Comparison of ENCODE assay signal across 8 mouse cellular contexts in genomic region chr10:127194428-127195327, GRCm38 (mm10). TPM values are rescaled to one million over a fixed set of nuclear protein-coding genes. Genes with fewer than 3 reads are reported as not detected.
A peak's percentile ranks its signal among the peaks of the same experiment; 100 is the strongest.
DNase-seq lines count a peak whose midpoint lies in the region; ATAC-seq and TF ChIP-seq lines count a peak whose summit lies in the region.

No protein-coding gene starts in this region.

- H3K27me3 ChIP-seq in liver, embryonic 14.5 days (ENCODE audit: control insufficient read depth, insufficient read depth, low read length): no peaks in the 10 kb centered on the region
- H3K27me3 ChIP-seq in neural tube, embryonic 12.5 days (replicated peaks): no peaks in the 10 kb centered on the region

- intact Hi-C loops in gastrocnemius, postnatal 36 days (cut with DNase I): no loop called here

- peaks cover 26% of the 10 kb centered on the region for H3K36me3 ChIP-seq in liver, embryonic 14.5 days (replicated peaks; ENCODE audit: control insufficient read depth, insufficient read depth, low read depth)
- H3K36me3 ChIP-seq in neural tube, embryonic 12.5 days: peaks cover 37% of the 10 kb centered on the region

- peak overlapping the region; percentile 97 for H3K9ac ChIP-seq in liver, embryonic 14.5 days (replicated peaks)
- H3K9ac ChIP-seq in neural tube, embryonic 12.5 days: peak overlapping the region; percentile 92

- peak overlapping the region; percentile 94 for H3K4me2 ChIP-seq in liver, embryonic 14.5 days (ENCODE audit: low read depth)
- H3K4me2 ChIP-seq in neural tube, embryonic 12.5 days (replicated peaks): peak overlapping the region; percentile 75

- 3% methylated on average over 22 of the region's 22 CpGs for WGBS in liver, embryonic 14.5 days (ENCODE audit: insufficient replicate concordance)
- 20% methylated on average over 22 of the region's 22 CpGs for WGBS in neural tube, embryonic 12.5 days

- H3K4me1 ChIP-seq in cortical plate, adult 2 months (ENCODE audit: control insufficient read depth, insufficient read depth, low read length): peaks cover 4% of the 10 kb centered on the region
- H3K4me1 ChIP-seq in liver, embryonic 14.5 days (replicated peaks; ENCODE audit: control insufficient read depth in 2 of 2, insufficient read depth in 2 of 2, low read length in 1 of 2): peaks cover 39% of the 10 kb centered on the region in 2 experiments
- H3K4me1 ChIP-seq in neural tube, embryonic 12.5 days: peaks cover 57% of the 10 kb centered on the region

- H3K9me3 ChIP-seq in liver, embryonic 14.5 days (ENCODE audit: control insufficient read depth, low read length): no peaks in the 10 kb centered on the region
- H3K9me3 ChIP-seq in neural tube, embryonic 12.5 days: no peaks in the 10 kb centered on the region

- H3K27ac ChIP-seq in cortical plate, adult 2 months (ENCODE audit: insufficient read depth, low read length): peak overlapping the region; percentile 90
- peak overlapping the region; percentile 82 for H3K27ac ChIP-seq in liver, embryonic 14.5 days
- H3K27ac ChIP-seq in neural tube, embryonic 12.5 days: peak overlapping the region; percentile 83

- no peak for TF ChIP-seq EP300 in liver, embryonic 14.5 days (IDR thresholded peaks at IDR 0.05; ENCODE audit: low read depth)

- ATAC-seq in inflammation-experienced regulatory T-cells, adult 6 months: peak; percentile 49
- ATAC-seq in liver, embryonic 14.5 days (ENCODE audit: insufficient read depth): peak; percentile 59; the same call in 1 of the 2 replicates
- ATAC-seq in neural tube, embryonic 12.5 days (ENCODE audit: low FRiP score, low read depth): peak; percentile 12; the same call in 1 of the 2 replicates

- H3K4me3 ChIP-seq in cortical plate, adult 2 months (ENCODE audit: insufficient read depth, low read length): peak overlapping the region; percentile 79
- peak overlapping the region; percentile 58 to 89 for H3K4me3 ChIP-seq in liver, embryonic 14.5 days (ENCODE audit: insufficient read depth in 1 of 2, low read depth in 2 of 2, low read length in 2 of 2)
- peak overlapping the region; percentile 95 for H3K4me3 ChIP-seq in neural tube, embryonic 12.5 days

- no peak for TF ChIP-seq CTCF in cortical plate, adult 2 months (IDR thresholded peaks at IDR 0.05; ENCODE audit: extremely low read depth, insufficient read depth, low read length)
- no peak for TF ChIP-seq CTCF in liver, embryonic 14.5 days (IDR thresholded peaks at IDR 0.05; ENCODE audit: low read depth)

- peak; percentile 56 for DNase-seq in thymus, postnatal 4 days
- DNase-seq in thymus, postnatal 10 days (ENCODE audit: low spot score in 2 of 2): no peak
- DNase-seq in gastrocnemius, postnatal 36 days: peak; percentile 68 to 70
- DNase-seq in liver, embryonic 14.5 days (ENCODE audit: low read depth in 3 of 3, low spot score in 3 of 3): no peak
- no peak for DNase-seq in layer of hippocampus, postnatal 14 days (ENCODE audit: low spot score in 2 of 2)

- 0 out of 2 replicates have a peak, but pooled peaks have one; percentile 23 for TF ChIP-seq POLR2A in cortical plate, adult 2 months (IDR thresholded peaks at IDR 0.05; ENCODE audit: extremely low read depth, insufficient read depth, low read length)

RNA-seq across cellular contexts. Expression of gene Dtx3, which starts 0.8 kb away (rescaled TPM):
- polyA plus RNA-seq in cortical plate, adult 2 months (2012; rRNA removed): 371 and 407 TPM in 2 replicates
- 10 to 100 TPM; 21.2 to 24.6 TPM for total RNA-seq in gastrocnemius, postnatal 36 days (2021)
- polyA plus RNA-seq in inflammation-experienced regulatory T-cells, adult 6 months (2017; shearing (Covaris generic)): 10 to 100 TPM; 35.2 to 56.0 (median 47.0) TPM
- polyA plus RNA-seq in liver, embryonic 14.5 days (2012; rRNA removed): 35.9 and 38.6 TPM in 2 replicates
- 11.2 and 15.0 TPM in 2 replicates for polyA plus RNA-seq in liver, embryonic 14.5 days (2014; fragmentation: Nextera tagmentation; extraction: Ambion mirVana)
- 189 and 199 TPM in 2 replicates for polyA plus RNA-seq in neural tube, embryonic 12.5 days (2016; fragmentation: Nextera tagmentation; extraction: Ambion mirVana)
- 100 to 1,000 TPM; 200 to 207 TPM for total RNA-seq in layer of hippocampus, postnatal 14 days (2021)

RNA-seq across cellular contexts. Expression of gene Arhgef25, which starts 4.8 kb away (rescaled TPM):
- polyA plus RNA-seq in cortical plate, adult 2 months (2012; rRNA removed): 225 and 288 TPM in 2 replicates
- total RNA-seq in gastrocnemius, postnatal 36 days (2021): 1 to 10 TPM; 8.3 to 9.4 TPM
- under 1 TPM in 1 of 3 experiments, not detected in 2; 0.20 TPM for polyA plus RNA-seq in inflammation-experienced regulatory T-cells, adult 6 months (2017; shearing (Covaris generic))
- polyA plus RNA-seq in liver, embryonic 14.5 days (2012; rRNA removed): 6.9 and 7.7 TPM in 2 replicates
- polyA plus RNA-seq in liver, embryonic 14.5 days (2014; fragmentation: Nextera tagmentation; extraction: Ambion mirVana): 3.4 and 4.8 TPM in 2 replicates
- polyA plus RNA-seq in neural tube, embryonic 12.5 days (2016; fragmentation: Nextera tagmentation; extraction: Ambion mirVana): 43.3 and 43.6 TPM in 2 replicates
- 100 to 1,000 TPM; 196 to 200 TPM for total RNA-seq in layer of hippocampus, postnatal 14 days (2021)

RNA-seq across cellular contexts. Expression of gene Slc26a10, which starts 14.2 kb away (rescaled TPM):
- 8.7 TPM in 2 replicates for polyA plus RNA-seq in cortical plate, adult 2 months (2012; rRNA removed)
- total RNA-seq in gastrocnemius, postnatal 36 days (2021): 1 to 10 TPM; 4.8 to 5.1 TPM
- 1 to 10 TPM; 3.2 to 4.3 (median 3.2) TPM for polyA plus RNA-seq in inflammation-experienced regulatory T-cells, adult 6 months (2017; shearing (Covaris generic))
- polyA plus RNA-seq in liver, embryonic 14.5 days (2012; rRNA removed): 1.5 and 1.7 TPM in 2 replicates
- 0.75 and 1.3 TPM in 2 replicates for polyA plus RNA-seq in liver, embryonic 14.5 days (2014; fragmentation: Nextera tagmentation; extraction: Ambion mirVana)
- 1.5 and 1.8 TPM in 2 replicates for polyA plus RNA-seq in neural tube, embryonic 12.5 days (2016; fragmentation: Nextera tagmentation; extraction: Ambion mirVana)
- 1 to 10 TPM; 4.6 to 5.9 TPM for total RNA-seq in layer of hippocampus, postnatal 14 days (2021)

RNA-seq across cellular contexts. Expression of gene Pip4k2c, which starts 16.7 kb away (rescaled TPM):
- 116 and 117 TPM in 2 replicates for polyA plus RNA-seq in cortical plate, adult 2 months (2012; rRNA removed)
- 1 to 10 TPM; 5.6 to 6.1 TPM for total RNA-seq in gastrocnemius, postnatal 36 days (2021)
- 10 to 100 TPM; 25.7 to 32.1 (median 26.0) TPM for polyA plus RNA-seq in inflammation-experienced regulatory T-cells, adult 6 months (2017; shearing (Covaris generic))
- 28.2 and 31.2 TPM in 2 replicates for polyA plus RNA-seq in liver, embryonic 14.5 days (2012; rRNA removed)
- polyA plus RNA-seq in liver, embryonic 14.5 days (2014; fragmentation: Nextera tagmentation; extraction: Ambion mirVana): 25.7 and 31.1 TPM in 2 replicates
- polyA plus RNA-seq in neural tube, embryonic 12.5 days (2016; fragmentation: Nextera tagmentation; extraction: Ambion mirVana): 22.0 and 22.4 TPM in 2 replicates
- 10 to 100 TPM; 65.7 to 69.2 TPM for total RNA-seq in layer of hippocampus, postnatal 14 days (2021)

RNA-seq across cellular contexts. Expression of gene B4galnt1, which starts 29.7 kb away (rescaled TPM):
- polyA plus RNA-seq in cortical plate, adult 2 months (2012; rRNA removed): 127 and 129 TPM in 2 replicates
- 1 to 10 TPM in 1 of 2 experiments, under 1 TPM in 1; 0.69 to 1.0 TPM for total RNA-seq in gastrocnemius, postnatal 36 days (2021)
- 100 to 1,000 TPM; 181 to 204 (median 188) TPM for polyA plus RNA-seq in inflammation-experienced regulatory T-cells, adult 6 months (2017; shearing (Covaris generic))
- polyA plus RNA-seq in liver, embryonic 14.5 days (2012; rRNA removed): 9.9 and 10.4 TPM in 2 replicates
- 14.6 and 17.1 TPM in 2 replicates for polyA plus RNA-seq in liver, embryonic 14.5 days (2014; fragmentation: Nextera tagmentation; extraction: Ambion mirVana)
- 29.2 and 31.5 TPM in 2 replicates for polyA plus RNA-seq in neural tube, embryonic 12.5 days (2016; fragmentation: Nextera tagmentation; extraction: Ambion mirVana)
- total RNA-seq in layer of hippocampus, postnatal 14 days (2021): 100 to 1,000 TPM; 108 to 110 TPM

Comparison
In these comparisons a context has a peak if more than half of its experiments do, and no peak if none do; other contexts are left out.
1. DNase-seq: peak in thymus, postnatal 4 days (single experiment) and gastrocnemius, postnatal 36 days (2 of 2); none in thymus, postnatal 10 days (0 of 2), liver, embryonic 14.5 days (0 of 3) and layer of hippocampus, postnatal 14 days (0 of 2).
2. Peak in every context shown above with its lines, with median percentiles within 50 percentile points of each other: H3K27ac ChIP-seq, H3K4me3 ChIP-seq and ATAC-seq.